8 mouse cellular contexts compared by ENCODE assay signal in the genomic region with DNA sequence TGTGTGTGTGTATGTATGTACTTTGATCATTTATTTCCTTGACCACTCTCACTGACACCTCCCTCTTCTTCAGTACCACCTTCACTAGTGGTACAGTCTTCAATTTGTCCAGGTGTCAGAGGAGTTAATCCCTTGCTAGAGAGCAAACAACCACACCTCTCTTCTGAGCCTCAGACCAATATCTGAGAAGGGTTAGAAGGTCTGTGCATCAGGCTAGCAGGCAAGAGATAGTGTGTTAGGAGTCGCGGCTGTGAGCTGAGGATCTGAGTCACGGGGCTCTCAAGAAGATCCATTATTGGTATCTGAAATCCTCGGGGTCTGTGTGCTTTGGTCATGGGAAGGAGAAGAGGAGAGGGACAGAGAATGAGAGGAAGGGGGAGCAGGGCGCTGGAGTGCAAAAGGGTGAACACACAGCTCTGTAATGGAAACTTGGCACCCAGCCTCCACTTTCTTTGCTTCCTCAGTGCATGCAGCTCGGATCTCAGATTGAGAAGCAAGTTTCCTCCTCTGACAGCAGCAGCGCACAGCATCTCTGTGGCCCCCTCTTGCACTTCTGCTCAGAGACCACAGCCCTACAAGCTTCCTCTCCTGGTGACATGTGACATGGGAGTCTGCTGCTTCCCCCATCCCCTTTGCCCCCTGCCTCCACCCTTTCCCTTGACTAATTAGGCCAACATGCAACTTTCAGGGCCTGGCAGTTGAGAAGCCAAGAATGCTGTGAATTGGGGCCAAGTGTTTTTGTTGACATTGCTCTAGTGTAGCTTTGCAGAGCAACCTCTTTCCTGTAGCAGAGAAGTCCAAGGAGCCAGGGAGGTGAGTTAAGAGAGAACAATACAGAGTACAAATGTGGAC.
A peak's percentile ranks its signal among the peaks of the same experiment; 100 is the strongest.
DNase-seq lines count a peak whose midpoint lies in the region; ATAC-seq and TF ChIP-seq lines count a peak whose summit lies in the region.

No protein-coding gene starts in this region.

- 69% methylated on average over 7 of the region's 7 CpGs for WGBS in forebrain, embryonic 10.5 days
- 87% methylated on average over 7 of the region's 7 CpGs for WGBS in forebrain, embryonic 13.5 days
- 10% methylated on average over 7 of the region's 7 CpGs for WGBS in lung, postnatal 0 days

- no peak overlapping the region for H3K9ac ChIP-seq in forebrain, embryonic 13.5 days
- no peak overlapping the region for H3K9ac ChIP-seq in lung, postnatal 0 days (replicated peaks; ENCODE audit: low read depth)

- ATAC-seq in forebrain, embryonic 13.5 days = no peak
- ATAC-seq in lung, postnatal 0 days = peak; percentile 66

- peak overlapping the region; percentile 5; the same call in 1 of the 2 replicates for H3K27ac ChIP-seq in forebrain, embryonic 10.5 days
- H3K27ac ChIP-seq in forebrain, embryonic 13.5 days = no peak overlapping the region
- peak overlapping the region; percentile 79 for H3K27ac ChIP-seq in lung, postnatal 0 days (ENCODE audit: low read length)

- no peak for DNase-seq in forebrain, embryonic 10.5 days (ENCODE audit: extremely low spot score, low spot score)
- DNase-seq in T-cell, adult 2 months (ENCODE audit: low spot score) = peak; percentile 14
- DNase-seq in frontal cortex, postnatal 25 days (ENCODE audit: low spot score in 2 of 2) = peak; percentile 20 to 47
- DNase-seq in heart, postnatal 4 days = peak; percentile 78
- DNase-seq in layer of hippocampus, postnatal 10 days (ENCODE audit: low spot score in 2 of 2) = peak; percentile 43 to 57
- peak; percentile 85 for DNase-seq in lung, postnatal 0 days (ENCODE audit: low spot score)
- DNase-seq in testis, postnatal 14 days (ENCODE audit: low spot score) = peak; percentile 32

- no peak for TF ChIP-seq CTCF in lung, postnatal 0 days (IDR thresholded peaks at IDR 0.05)

- H3K36me3 ChIP-seq in forebrain, embryonic 10.5 days (replicated peaks) = no peaks in the 10 kb centered on the region
- no peaks in the 10 kb centered on the region for H3K36me3 ChIP-seq in forebrain, embryonic 13.5 days (ENCODE audit: poor library complexity, severe bottlenecking)
- no peaks in the 10 kb centered on the region for H3K36me3 ChIP-seq in lung, postnatal 0 days (ENCODE audit: insufficient read depth, low read length)

- H3K4me3 ChIP-seq in forebrain, embryonic 10.5 days = no peak overlapping the region
- no peak overlapping the region for H3K4me3 ChIP-seq in forebrain, embryonic 13.5 days
- H3K4me3 ChIP-seq in lung, postnatal 0 days (ENCODE audit: low read depth, low read length) = no peak overlapping the region

- no peaks in the 10 kb centered on the region for H3K9me3 ChIP-seq in forebrain, embryonic 10.5 days
- no peaks in the 10 kb centered on the region for H3K9me3 ChIP-seq in forebrain, embryonic 13.5 days (replicated peaks)
- H3K9me3 ChIP-seq in lung, postnatal 0 days (ENCODE audit: low read length) = no peaks in the 10 kb centered on the region

- no peaks in the 10 kb centered on the region for H3K27me3 ChIP-seq in forebrain, embryonic 10.5 days (ENCODE audit: poor library complexity, severe bottlenecking)
- H3K27me3 ChIP-seq in forebrain, embryonic 13.5 days = no peaks in the 10 kb centered on the region
- H3K27me3 ChIP-seq in lung, postnatal 0 days (replicated peaks; ENCODE audit: insufficient read depth, low read length) = no peaks in the 10 kb centered on the region

- H3K4me1 ChIP-seq in forebrain, embryonic 10.5 days = peaks cover 14% of the 10 kb centered on the region
- no peaks in the 10 kb centered on the region for H3K4me1 ChIP-seq in forebrain, embryonic 13.5 days
- peaks cover 12% of the 10 kb centered on the region; the same call in 1 of the 2 replicates for H3K4me1 ChIP-seq in lung, postnatal 0 days (ENCODE audit: insufficient read depth, low read depth, low read length)

- peak; percentile 18; the same call in 1 of the 2 replicates for TF ChIP-seq EP300 in lung, postnatal 0 days (IDR thresholded peaks at IDR 0.05)

- H3K4me2 ChIP-seq in forebrain, embryonic 13.5 days = no peak overlapping the region
- H3K4me2 ChIP-seq in lung, postnatal 0 days (replicated peaks; ENCODE audit: low read depth, low read length) = no peak overlapping the region; the same call in 1 of the 2 replicates
